Mouse (Mus musculus): ENCODE results near the gene Iscu. TPM values are rescaled to one million over a fixed set of nuclear protein-coding genes. Genes with fewer than 3 reads are reported as not detected.

The Iscu gene
- polyA plus RNA-seq, 1 experiment from 2014 or later = 112 TPM

- Histone ChIP-seq H3K9me3 (ENCODE audit: control insufficient read depth, low read length) (no peaks in the 10 kb centered on the region), H3K36me3 (ENCODE audit: control insufficient read depth, insufficient read depth, low read length) (peaks cover 14% of the 10 kb centered on the region), H3K27ac (replicated peaks; ENCODE audit: low read depth, low read length) (peak overlapping the region; percentile 97), H3K4me1 (ENCODE audit: control insufficient read depth, insufficient read depth, low read length) (peaks cover 64% of the 10 kb centered on the region), H3K9ac (ENCODE audit: low read length) (peak overlapping the region; percentile 22), H3K4me2 (ENCODE audit: low read depth, severe bottlenecking) (peak overlapping the region; percentile 91), H3K4me3 (ENCODE audit: low read depth, low read length) (peak overlapping the region; percentile 57), H3K27me3 (ENCODE audit: control insufficient read depth, insufficient read depth, low read length) (no peaks in the 10 kb centered on the region)
- WGBS = 3% methylated on average over 13 of the region's 13 CpGs
- DNase-seq (ENCODE audit: low spot score) (peak; percentile 98), ATAC-seq (ENCODE audit: insufficient number of reproducible peaks, low FRiP score, low TSS enrichment, low read depth) (peak; percentile 61)
Observed at GRCm38 (mm10) chr5:113796401-113797148, 24.0 kb downstream of the Iscu start.

- peaks cover 14% of the 10 kb centered on the region for H3K36me3 ChIP-seq (ENCODE audit: control insufficient read depth, insufficient read depth, low read length)
- H3K4me1 ChIP-seq (ENCODE audit: control insufficient read depth, insufficient read depth, low read length) = peaks cover 61% of the 10 kb centered on the region
- peak overlapping the region; percentile 91 for H3K4me2 ChIP-seq (ENCODE audit: low read depth, severe bottlenecking)
- ATAC-seq (ENCODE audit: insufficient number of reproducible peaks, low FRiP score, low TSS enrichment, low read depth) (peak; percentile 27; the same call in 1 of the 2 replicates), DNase-seq (ENCODE audit: low spot score) (peak; percentile 53)
- H3K4me3 ChIP-seq (ENCODE audit: low read depth, low read length) = peak overlapping the region; percentile 57
- H3K9me3 ChIP-seq (ENCODE audit: control insufficient read depth, low read length) = no peaks in the 10 kb centered on the region
- WGBS = 3% methylated on average over 19 of the region's 19 CpGs
- H3K27me3 ChIP-seq (ENCODE audit: control insufficient read depth, insufficient read depth, low read length) = no peaks in the 10 kb centered on the region
- H3K9ac ChIP-seq (ENCODE audit: low read length) = peak overlapping the region; percentile 55
- H3K27ac ChIP-seq (replicated peaks; ENCODE audit: low read depth, low read length) = peak overlapping the region; percentile 97
Observed at GRCm38 (mm10) chr5:113797149-113797882, 24.8 kb downstream of the Iscu start.

GRCm38 (mm10) chr5:113798525-113798924, 26.0 kb downstream of the Iscu start:
- peak overlapping the region; percentile 1; the same call in 1 of the 2 replicates for H3K9ac ChIP-seq (ENCODE audit: low read length)
- H3K27me3 ChIP-seq (ENCODE audit: control insufficient read depth, insufficient read depth, low read length) = no peaks in the 10 kb centered on the region
- WGBS = 67% methylated on average over 9 of the region's 9 CpGs

GRCm38 (mm10) chr5:113799691-113800090, 27.1 kb downstream of the Iscu start:
- no peaks in the 10 kb centered on the region for H3K27me3 ChIP-seq (ENCODE audit: control insufficient read depth, insufficient read depth, low read length)
- peak overlapping the region; percentile 93 for H3K27ac ChIP-seq (replicated peaks; ENCODE audit: low read depth, low read length)
- H3K36me3 ChIP-seq (ENCODE audit: control insufficient read depth, insufficient read depth, low read length) = peaks cover 6% of the 10 kb centered on the region; the same call in 1 of the 2 replicates
- peaks cover 59% of the 10 kb centered on the region for H3K4me1 ChIP-seq (ENCODE audit: control insufficient read depth, insufficient read depth, low read length)
- WGBS = 18% methylated on average over 5 of the region's 5 CpGs
- peak overlapping the region; percentile 57 for H3K4me3 ChIP-seq (ENCODE audit: low read depth, low read length)
- no peaks in the 10 kb centered on the region for H3K9me3 ChIP-seq (ENCODE audit: control insufficient read depth, low read length)
- ATAC-seq (ENCODE audit: insufficient number of reproducible peaks, low FRiP score, low TSS enrichment, low read depth) (no peak), DNase-seq (ENCODE audit: low spot score) (peak; percentile 60)
- peak overlapping the region; percentile 91 for H3K4me2 ChIP-seq (ENCODE audit: low read depth, severe bottlenecking)
- peak overlapping the region; percentile 66 for H3K9ac ChIP-seq (ENCODE audit: low read length)

More at GRCm38 (mm10) chr5:113798525-113798924, 26.0 kb downstream of the Iscu start:
- Histone ChIP-seq H3K36me3 (ENCODE audit: control insufficient read depth, insufficient read depth, low read length) (peaks cover 11% of the 10 kb centered on the region), H3K27ac (replicated peaks; ENCODE audit: low read depth, low read length) (peak overlapping the region; percentile 97; the same call in 1 of the 2 replicates), H3K4me3 (ENCODE audit: low read depth, low read length) (peak overlapping the region; percentile 57), H3K4me2 (ENCODE audit: low read depth, severe bottlenecking) (peak overlapping the region; percentile 91), H3K9me3 (ENCODE audit: control insufficient read depth, low read length) (no peaks in the 10 kb centered on the region), H3K4me1 (ENCODE audit: control insufficient read depth, insufficient read depth, low read length) (peaks cover 53% of the 10 kb centered on the region)
- DNase-seq (ENCODE audit: low spot score) (no peak), ATAC-seq (ENCODE audit: insufficient number of reproducible peaks, low FRiP score, low TSS enrichment, low read depth) (no peak)

GRCm38 (mm10) chr5:113800280-113800679, 27.7 kb downstream of the Iscu start, which contains the start of gene Tmem119:
Tmem119 (minus strand) TSS chr5:113800516.
- Histone ChIP-seq H3K9ac (ENCODE audit: low read length) (peak within 1 kb of the TSS; percentile 66), H3K36me3 (ENCODE audit: control insufficient read depth, insufficient read depth, low read length) (peaks cover 1% of the 10 kb centered on the region; the same call in 1 of the 2 replicates), H3K27me3 (ENCODE audit: control insufficient read depth, insufficient read depth, low read length) (no peaks in the 10 kb centered on the region), H3K4me3 (ENCODE audit: low read depth, low read length) (peak within 1 kb of the TSS; percentile 57), H3K4me1 (ENCODE audit: control insufficient read depth, insufficient read depth, low read length) (peaks cover 54% of the 10 kb centered on the region), H3K9me3 (ENCODE audit: control insufficient read depth, low read length) (no peaks in the 10 kb centered on the region), H3K4me2 (ENCODE audit: low read depth, severe bottlenecking) (peak within 1 kb of the TSS; percentile 91), H3K27ac (replicated peaks; ENCODE audit: low read depth, low read length) (peak within 1 kb of the TSS; percentile 93)
- 0% methylated on average over 11 of the region's 11 CpGs for WGBS
- peak; percentile 91 for DNase-seq (ENCODE audit: low spot score)
- ATAC-seq (ENCODE audit: insufficient number of reproducible peaks, low FRiP score, low TSS enrichment, low read depth) = peak; percentile 83

GRCm38 (mm10) chr5:113804395-113804966, 31.9 kb downstream of the Iscu start:
- no peak overlapping the region for H3K27ac ChIP-seq (replicated peaks; ENCODE audit: low read depth, low read length)
- H3K27me3 ChIP-seq (ENCODE audit: control insufficient read depth, insufficient read depth, low read length) = no peaks in the 10 kb centered on the region
- no peaks in the 10 kb centered on the region for H3K36me3 ChIP-seq (ENCODE audit: control insufficient read depth, insufficient read depth, low read length)
- H3K4me1 ChIP-seq (ENCODE audit: control insufficient read depth, insufficient read depth, low read length) = peaks cover 45% of the 10 kb centered on the region
- no peaks in the 10 kb centered on the region for H3K9me3 ChIP-seq (ENCODE audit: control insufficient read depth, low read length)
- ATAC-seq (ENCODE audit: insufficient number of reproducible peaks, low FRiP score, low TSS enrichment, low read depth) = no peak
- no peak overlapping the region for H3K9ac ChIP-seq (ENCODE audit: low read length)
- no peak overlapping the region for H3K4me2 ChIP-seq (ENCODE audit: low read depth, severe bottlenecking)
- DNase-seq (ENCODE audit: low spot score) = no peak
- WGBS = 47% methylated on average over 7 of the region's 7 CpGs
- no peak overlapping the region for H3K4me3 ChIP-seq (ENCODE audit: low read depth, low read length)

- H3K4me3 ChIP-seq (ENCODE audit: low read depth, low read length) = no peak overlapping the region
- H3K27me3 ChIP-seq (ENCODE audit: control insufficient read depth, insufficient read depth, low read length) = no peaks in the 10 kb centered on the region
- no peak overlapping the region for H3K9ac ChIP-seq (ENCODE audit: low read length)
- no peak overlapping the region for H3K4me2 ChIP-seq (ENCODE audit: low read depth, severe bottlenecking)
- peaks cover 44% of the 10 kb centered on the region for H3K4me1 ChIP-seq (ENCODE audit: control insufficient read depth, insufficient read depth, low read length)
- no peaks in the 10 kb centered on the region for H3K9me3 ChIP-seq (ENCODE audit: control insufficient read depth, low read length)
- 87% methylated on average over 9 of the region's 9 CpGs for WGBS
- H3K27ac ChIP-seq (replicated peaks; ENCODE audit: low read depth, low read length) = peak overlapping the region; percentile 72; the same call in 1 of the 2 replicates
- no peaks in the 10 kb centered on the region for H3K36me3 ChIP-seq (ENCODE audit: control insufficient read depth, insufficient read depth, low read length)
- ATAC-seq (ENCODE audit: insufficient number of reproducible peaks, low FRiP score, low TSS enrichment, low read depth) (no peak), DNase-seq (ENCODE audit: low spot score) (no peak)
Observed at GRCm38 (mm10) chr5:113805301-113805700, 32.8 kb downstream of the Iscu start.

- Histone ChIP-seq H3K27me3 (ENCODE audit: control insufficient read depth, insufficient read depth, low read length) (no peaks in the 10 kb centered on the region), H3K27ac (replicated peaks; ENCODE audit: low read depth, low read length) (peak overlapping the region; percentile 72), H3K4me3 (ENCODE audit: low read depth, low read length) (no peak overlapping the region), H3K9ac (ENCODE audit: low read length) (peak overlapping the region; percentile 8; the same call in 1 of the 2 replicates), H3K36me3 (ENCODE audit: control insufficient read depth, insufficient read depth, low read length) (no peaks in the 10 kb centered on the region), H3K4me1 (ENCODE audit: control insufficient read depth, insufficient read depth, low read length) (peaks cover 39% of the 10 kb centered on the region), H3K4me2 (ENCODE audit: low read depth, severe bottlenecking) (no peak overlapping the region), H3K9me3 (ENCODE audit: control insufficient read depth, low read length) (no peaks in the 10 kb centered on the region)
- 4% methylated on average over 10 of the region's 10 CpGs for WGBS
- no peak for ATAC-seq (ENCODE audit: insufficient number of reproducible peaks, low FRiP score, low TSS enrichment, low read depth)
- peak; percentile 70 for DNase-seq (ENCODE audit: low spot score)
Observed at GRCm38 (mm10) chr5:113806414-113806813, 33.9 kb downstream of the Iscu start.

Data from limb, embryonic 11.5 days (tissue).